Mouse (Mus musculus) splenic B cell, adult 2 months (primary cell): ENCODE measurements around the gene Patj.

ENCODE experiments used
- DNase-seq: peaks from one replicate; pipeline ENCODE4 v3.0.0-alpha.2; 2011; ENCODE audit warnings: low read depth, low spot score
- H3K27me3 ChIP-seq: 2 replicates; pipeline ENCODE4 v1.6.1; 2012; ENCODE audit warnings: mild to moderate bottlenecking, low read length, moderate library complexity, mixed read lengths; ENCODE audit not compliant: control insufficient read depth, poor library complexity, insufficient read depth, severe bottlenecking
- H3K36me3 ChIP-seq: 2 replicates; pipeline ENCODE4 v1.6.1; 2012; ENCODE audit warnings: mild to moderate bottlenecking, low read length, moderate library complexity, mixed read lengths; ENCODE audit not compliant: control insufficient read depth, poor library complexity, insufficient read depth, severe bottlenecking

Gene Patj

GRCm38 (mm10) chr4:98756141-98756540 lies 360.6 kb downstream of the Patj start:
- Histone ChIP-seq H3K36me3 (no peaks in the 10 kb centered on the region), H3K27me3 (no peaks in the 10 kb centered on the region)
- no peak for DNase-seq

GRCm38 (mm10) chr4:98758012-98758821 lies 362.6 kb downstream of the Patj start:
- Histone ChIP-seq H3K27me3 (no peaks in the 10 kb centered on the region), H3K36me3 (no peaks in the 10 kb centered on the region)
- DNase-seq = no peak

GRCm38 (mm10) chr4:98758872-98759518 lies 363.4 kb downstream of the Patj start:
- Histone ChIP-seq H3K36me3 (no peaks in the 10 kb centered on the region), H3K27me3 (no peaks in the 10 kb centered on the region)
- no peak for DNase-seq

- H3K27me3 ChIP-seq = no peaks in the 10 kb centered on the region
- no peak for DNase-seq
- H3K36me3 ChIP-seq = no peaks in the 10 kb centered on the region
These were observed 371.8 kb downstream of the Patj start for GRCm38 (mm10) chr4:98767134-98768133.
